20 mouse cellular contexts compared by ENCODE assay signal in genomic region chr16:45181824-45182223, GRCm38 (mm10). TPM values are rescaled to one million over a fixed set of nuclear protein-coding genes. Genes with fewer than 3 reads are reported as not detected.
"Had no signal": no experiment of that assay in that cellular context is flagged by ENCODE, and none has a peak within 500 bp of the region (broad histone marks: within the 10 kb centered on the region; RNA-seq: fewer than 3 reads in every experiment).

No protein-coding gene starts in this region.

- DNase-seq: gastrocnemius, postnatal 14 days; gastrocnemius, postnatal 36 days; heart, adult 11 months; heart, adult 2 months; heart, postnatal 10 days; heart, postnatal 4 days; kidney, adult 11 months; kidney, adult 2 months; kidney, adult 9 months; kidney, postnatal 25 days; kidney, postnatal 4 days; layer of hippocampus, postnatal 36 days; left cerebral cortex, postnatal 4 days had no signal

- ATAC-seq: hindbrain, embryonic 16.5 days; intestine, embryonic 16.5 days; liver, embryonic 12.5 days had no signal

RNA-seq across cellular contexts. Expression of gene Btla, which starts 42.3 kb away (rescaled TPM):
- polyA plus RNA-seq: heart, embryonic 10.5 days; heart, embryonic 12.5 days; heart, embryonic 14.5 days; hindbrain, embryonic 14.5 days had no signal
